Mouse (Mus musculus) left cerebral cortex, postnatal 25 days (tissue): ENCODE results near the gene Nf1. TPM values are rescaled to one million over a fixed set of nuclear protein-coding genes. Genes with fewer than 3 reads are reported as not detected.

Experiments used
- DNase-seq, 2 experiments: peaks; one replicate each; pipeline ENCODE4 v3.0.0; 2022; ENCODE audit warnings: low spot score in 2 of 2, mixed read lengths in 1 of 2
- intact Hi-C: fragments of 180-260 bp; cut with DNase I; formaldehyde crosslinking; loops from one replicate; pipeline ENCODE4 v1.15.1; 2025
- total RNA-seq, 2 experiments: library from RNA; stranded (reverse); gene quantifications; 2 replicates each; pipeline ENCODE4 v1.2.3; 2021

Gene Nf1
- total RNA-seq, 2 experiments from 2014 or later: 119 to 124 TPM

DNA sequence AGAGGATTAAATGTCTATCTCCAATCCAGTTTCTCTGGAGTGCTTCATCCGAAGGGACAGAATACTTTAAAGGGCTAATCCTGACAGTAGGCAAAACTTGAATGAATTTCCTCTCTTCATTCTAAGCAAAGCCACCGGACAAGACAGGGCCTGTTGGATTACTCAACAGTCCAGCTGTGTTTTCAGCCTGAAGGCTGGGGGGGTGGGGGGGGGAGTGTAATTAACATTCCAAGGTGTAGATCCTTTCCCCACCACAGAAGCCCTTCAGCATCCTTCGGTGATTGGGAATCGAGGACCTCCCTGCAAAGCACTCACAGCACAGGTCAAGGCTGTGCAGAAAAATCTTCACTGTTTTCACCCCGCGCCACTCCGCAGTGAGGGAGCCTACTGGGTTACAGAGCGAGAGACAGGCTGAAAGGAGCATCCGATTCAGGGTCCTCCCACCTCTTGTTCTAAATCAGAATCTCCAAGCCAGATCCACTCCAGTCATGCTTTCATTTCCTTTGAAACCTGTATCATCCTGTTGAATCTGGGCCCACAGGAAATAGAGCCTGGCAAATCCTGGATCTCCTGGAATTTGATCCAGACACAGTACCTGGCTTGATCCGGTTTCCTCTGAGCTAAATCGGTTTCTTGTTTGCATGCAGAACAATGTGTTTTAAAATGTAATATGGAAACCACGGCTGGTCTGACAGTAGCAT is 15.4 kb upstream of the Nf1 start:
- intact Hi-C loops: no loop called here
- DNase-seq: no peak

- no peak for DNase-seq
- intact Hi-C loops: no loop called here
Observed at GRCm38 (mm10) chr11:79325663-79326062, 13.8 kb upstream of the Nf1 start.

- no peak for DNase-seq
- intact Hi-C loops: no loop called here
Observed at GRCm38 (mm10) chr11:79327106-79327505, 12.4 kb upstream of the Nf1 start.

DNA sequence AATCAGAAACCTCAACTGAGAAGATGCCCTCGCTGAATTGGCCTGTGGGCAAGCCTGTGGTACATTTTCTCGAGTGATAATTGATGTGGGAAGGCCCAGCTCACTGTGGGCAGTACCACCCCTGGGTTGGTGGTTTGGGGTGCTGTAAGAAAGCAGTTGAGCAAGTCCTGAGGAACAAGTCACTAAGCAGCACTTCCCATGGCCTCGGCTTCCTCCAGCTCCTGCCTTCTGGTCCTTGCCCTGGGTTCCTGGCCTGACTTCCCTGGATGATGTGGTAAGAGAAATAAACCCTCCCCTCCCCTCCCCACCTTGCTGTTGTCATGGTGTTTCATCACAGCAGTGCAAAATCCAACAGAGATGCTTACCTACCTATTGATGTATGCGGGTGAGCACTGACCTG is 11.4 kb upstream of the Nf1 start:
- DNase-seq: no peak
- intact Hi-C loops: no loop called here

- no peak for DNase-seq
- intact Hi-C loops: no loop called here
Observed at GRCm38 (mm10) chr11:79329585-79329984, 9.9 kb upstream of the Nf1 start.

- intact Hi-C loops: no loop called here
- no peak for DNase-seq
Observed at GRCm38 (mm10) chr11:79335077-79335476, 4.4 kb upstream of the Nf1 start.

GRCm38 (mm10) chr11:79336722-79337267 is 2.7 kb upstream of the Nf1 start:
- DNase-seq: no peak
- intact Hi-C loops: no loop called here

GRCm38 (mm10) chr11:79338621-79339020 is 872 bp upstream of the Nf1 start:
- DNase-seq: no peak
- intact Hi-C loops: no loop called here

DNA sequence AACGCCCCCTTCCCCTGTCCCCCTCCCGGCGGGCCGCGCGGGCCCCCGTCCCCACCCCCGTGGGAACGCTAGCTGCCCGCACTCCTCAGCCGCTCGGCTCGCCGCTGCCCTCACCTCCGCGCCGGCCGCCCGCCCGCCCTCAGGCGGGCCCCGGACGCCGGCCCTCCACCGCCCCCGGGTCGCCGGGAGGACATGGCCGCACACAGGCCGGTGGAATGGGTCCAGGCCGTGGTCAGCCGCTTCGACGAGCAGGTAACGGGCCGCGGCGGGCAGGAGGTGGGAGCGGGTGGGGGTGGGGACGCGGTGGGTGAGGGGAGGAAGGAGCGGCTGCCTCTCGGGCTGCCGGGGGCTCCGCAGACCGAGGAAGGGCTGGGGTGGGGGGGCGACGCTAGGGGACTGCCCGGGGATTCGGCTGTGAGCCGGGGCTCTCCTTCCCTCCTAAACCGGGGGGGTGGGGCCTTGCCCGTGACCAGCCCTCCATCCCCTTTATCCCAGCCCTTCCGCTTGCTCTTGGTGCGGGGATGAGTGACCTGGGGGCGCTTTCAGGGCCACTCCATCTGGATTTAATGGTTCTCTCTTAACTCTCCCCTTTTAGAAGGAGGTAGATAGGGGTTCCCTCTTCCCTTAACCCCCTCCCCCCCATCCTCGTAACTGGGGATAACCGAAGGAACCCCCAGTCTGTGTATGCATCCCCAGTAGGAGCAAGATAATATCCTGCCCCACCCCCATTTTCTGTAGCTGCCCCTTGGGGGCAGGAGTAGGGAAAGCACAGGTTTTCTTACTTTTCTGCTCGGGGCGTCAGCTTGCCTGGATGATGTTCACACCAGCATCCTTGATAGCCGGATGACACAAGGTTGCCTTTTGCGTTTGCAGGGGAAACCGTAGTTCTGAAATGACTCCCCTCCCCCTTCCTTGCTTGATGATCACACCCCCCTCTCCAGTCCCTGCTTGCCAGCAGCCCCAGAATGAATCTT is 602 bp downstream of the Nf1 start:
- DNase-seq: peak; percentile 18 to 25
- intact Hi-C loops: no loop called here

- intact Hi-C loops: no loop called here
- no peak for DNase-seq
Observed at GRCm38 (mm10) chr11:79356995-79357394, 17.5 kb downstream of the Nf1 start.

DNA sequence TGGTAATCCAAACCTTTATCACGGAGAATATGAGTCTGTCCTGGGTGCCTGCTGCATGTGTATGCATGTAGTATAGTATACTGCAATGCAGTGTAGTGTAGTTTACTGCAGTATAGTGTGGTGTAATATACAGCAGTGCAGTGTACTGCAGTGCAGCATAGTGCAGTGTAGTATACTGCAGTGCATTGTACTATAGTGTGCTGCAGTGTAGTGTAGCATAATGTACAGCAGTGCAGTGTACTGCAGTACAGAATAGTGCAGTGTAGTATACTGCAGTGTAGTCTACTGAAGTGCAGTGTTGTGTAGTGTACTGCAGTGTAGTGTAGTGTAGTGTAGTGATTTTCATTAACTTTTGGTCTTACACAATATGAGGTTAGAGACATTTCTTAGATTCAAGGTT is 17.9 kb downstream of the Nf1 start:
- DNase-seq: no peak
- intact Hi-C loops: no loop called here

DNA sequence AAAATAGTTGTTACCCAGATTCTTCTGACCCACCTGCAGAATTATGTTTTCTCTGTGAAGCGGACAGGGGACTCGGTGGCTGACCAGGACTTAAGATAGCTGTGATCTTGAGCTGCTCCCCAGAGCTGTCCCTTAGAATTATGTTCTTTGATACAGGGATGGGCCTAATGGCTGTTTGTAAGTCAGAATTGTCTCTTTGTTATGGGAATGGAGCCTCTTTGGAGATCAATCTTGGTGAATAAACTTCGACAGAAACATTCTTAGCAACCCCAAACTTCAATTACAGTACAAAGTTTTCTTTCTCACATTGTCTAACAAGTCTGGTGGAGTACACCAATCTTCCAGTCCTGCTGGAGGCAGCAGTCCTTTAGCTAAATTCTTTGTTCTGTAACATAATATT is 25.5 kb downstream of the Nf1 start:
- DNase-seq: no peak
- intact Hi-C loops: no loop called here

DNA sequence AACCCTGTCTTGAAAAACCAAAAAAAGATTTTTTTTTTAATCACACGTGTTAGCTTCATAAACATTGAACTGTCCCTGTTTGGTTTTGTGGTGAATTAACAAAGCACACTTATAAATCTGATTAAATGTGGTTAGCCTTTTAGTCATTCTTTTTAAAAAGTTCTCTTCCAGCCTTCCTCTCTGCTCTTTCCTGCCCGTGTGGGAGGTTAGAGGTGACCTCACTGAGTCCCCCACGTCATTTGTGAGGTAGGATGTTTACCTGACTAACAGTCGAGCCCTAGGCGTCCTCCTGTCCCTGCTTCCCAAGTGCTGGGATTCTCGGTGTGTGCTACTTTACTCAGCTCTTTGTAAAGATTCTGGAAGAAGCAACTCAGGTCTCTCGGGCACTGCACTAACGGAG is 26.8 kb downstream of the Nf1 start:
- intact Hi-C loops: no loop called here
- DNase-seq: no peak

DNA sequence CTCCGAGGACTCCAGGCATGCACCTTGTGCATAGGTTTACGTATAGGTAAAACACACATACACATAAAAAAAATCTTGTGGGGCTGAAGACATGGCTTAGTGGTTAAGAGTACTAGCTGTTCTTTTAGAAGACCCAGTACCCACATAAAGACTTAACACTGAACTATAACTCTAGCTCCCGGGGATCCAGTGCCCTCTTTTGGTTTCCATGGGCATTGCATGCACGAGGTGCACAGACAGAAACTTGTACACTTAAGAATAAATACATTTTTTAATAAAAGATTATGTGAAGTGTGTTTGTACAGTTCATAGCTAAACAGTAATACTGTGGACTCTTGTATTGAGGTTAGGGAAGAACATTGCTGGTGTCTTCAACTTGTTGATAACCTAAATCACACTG is 33.5 kb downstream of the Nf1 start:
- DNase-seq: no peak
- intact Hi-C loops: no loop called here

DNA sequence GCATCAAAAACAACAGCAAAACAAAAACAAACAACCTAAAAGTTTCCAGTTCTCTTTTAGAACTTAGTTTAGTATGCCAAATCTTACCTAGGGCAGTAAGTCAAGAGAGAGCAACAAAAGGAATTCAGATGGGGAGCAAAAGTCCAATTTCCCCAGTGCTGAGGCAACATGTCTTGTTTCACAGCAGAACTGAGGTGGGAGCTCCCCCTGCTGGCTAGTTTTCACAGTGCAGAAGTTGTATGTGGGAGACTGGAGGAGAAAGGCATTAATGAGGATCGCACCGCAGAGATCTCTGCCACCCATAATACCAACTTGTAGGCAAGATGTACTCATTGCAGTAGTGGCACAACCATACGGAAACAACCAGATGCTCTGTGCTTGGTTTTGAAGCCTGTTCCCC is 58.8 kb downstream of the Nf1 start:
- intact Hi-C loops: loop anchor here (2.0 to 10.0 kb wide), 4 partner anchors 101 to 384 kb away; partner anchors contain the start of gene Gm9964
- peak; percentile 83 to 88 for DNase-seq

DNA sequence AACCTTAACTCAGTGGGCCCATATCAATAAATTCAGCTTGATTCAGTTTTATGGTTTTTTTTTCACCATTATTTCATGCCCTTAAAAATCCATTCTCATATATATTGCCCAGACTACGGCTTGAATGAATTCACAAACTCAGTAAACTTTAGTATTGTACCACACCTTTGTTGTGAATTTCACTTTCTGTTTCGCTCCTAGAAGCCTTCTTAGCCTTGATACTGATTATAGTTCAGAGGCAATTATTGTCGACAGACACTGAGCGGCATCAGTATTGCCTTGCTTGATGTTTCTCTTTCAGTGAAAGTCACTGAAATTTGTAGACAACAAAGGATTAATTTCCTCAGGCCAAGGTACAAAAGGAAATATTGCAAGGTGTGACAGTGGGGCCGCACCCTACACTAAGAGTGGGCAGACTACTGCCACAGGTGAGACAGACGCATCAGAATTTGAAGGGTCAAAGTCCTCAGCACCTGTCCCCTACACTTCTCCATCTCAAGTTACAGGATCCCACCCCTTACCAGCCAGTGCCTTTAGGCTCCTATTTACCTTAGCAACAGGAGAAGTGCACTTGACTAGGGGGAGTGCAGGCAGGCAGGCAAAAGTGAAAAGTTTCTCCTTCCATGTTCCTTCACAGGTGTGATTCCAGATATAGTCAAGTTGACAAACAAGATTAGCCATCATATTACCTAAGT is 64.3 kb downstream of the Nf1 start:
- intact Hi-C loops: no loop called here
- DNase-seq: no peak

DNA sequence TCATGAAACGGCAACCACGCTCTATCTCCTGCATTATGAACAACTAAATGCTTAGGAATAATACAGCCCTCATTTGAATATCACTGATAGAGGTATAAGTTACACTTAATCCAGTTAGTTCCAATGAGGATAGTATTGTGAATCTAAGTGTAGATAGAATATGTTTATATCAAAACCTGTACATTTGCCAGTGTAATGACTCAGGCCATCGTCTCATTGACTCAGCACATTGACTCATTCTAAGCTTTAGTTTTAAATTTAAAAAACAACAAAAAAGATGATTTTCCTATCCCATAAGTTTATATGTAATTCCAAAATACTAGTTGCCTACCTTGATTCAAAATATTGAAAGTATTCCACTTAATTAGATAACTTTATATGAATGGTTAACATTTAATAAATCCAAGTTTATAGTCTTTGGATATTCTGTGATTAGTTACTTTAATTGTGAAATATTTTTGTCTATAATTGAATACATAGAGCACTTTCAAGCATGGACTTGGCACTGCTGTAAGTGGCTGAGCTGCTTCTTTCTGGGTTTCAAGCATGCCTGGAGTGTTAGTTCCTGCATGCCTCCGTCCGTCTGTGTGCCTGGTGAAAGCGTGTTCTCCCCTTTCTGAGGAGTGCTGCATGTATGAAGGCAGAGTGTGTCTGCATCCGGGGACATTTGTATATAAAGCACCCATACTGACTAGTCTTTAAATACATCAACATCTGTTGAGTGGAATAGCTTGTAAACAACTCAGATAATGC is 74.4 kb downstream of the Nf1 start:
- intact Hi-C loops: no loop called here
- DNase-seq: no peak

- peak in 1 of 2 experiments; percentile 26 for DNase-seq
- intact Hi-C loops: loop anchor here (10.0 kb wide), 1 partner anchor 198 kb away; no protein-coding TSS in a partner anchor
Observed at GRCm38 (mm10) chr11:79422496-79422895, 83.0 kb downstream of the Nf1 start.

GRCm38 (mm10) chr11:79426571-79426970 is 87.1 kb downstream of the Nf1 start:
- intact Hi-C loops: loop anchor here (10.0 kb wide), 1 partner anchor 202 kb away; no protein-coding TSS in a partner anchor
- DNase-seq: no peak
